ENCODE assay signal across 26 mouse cellular contexts in the genomic region with DNA sequence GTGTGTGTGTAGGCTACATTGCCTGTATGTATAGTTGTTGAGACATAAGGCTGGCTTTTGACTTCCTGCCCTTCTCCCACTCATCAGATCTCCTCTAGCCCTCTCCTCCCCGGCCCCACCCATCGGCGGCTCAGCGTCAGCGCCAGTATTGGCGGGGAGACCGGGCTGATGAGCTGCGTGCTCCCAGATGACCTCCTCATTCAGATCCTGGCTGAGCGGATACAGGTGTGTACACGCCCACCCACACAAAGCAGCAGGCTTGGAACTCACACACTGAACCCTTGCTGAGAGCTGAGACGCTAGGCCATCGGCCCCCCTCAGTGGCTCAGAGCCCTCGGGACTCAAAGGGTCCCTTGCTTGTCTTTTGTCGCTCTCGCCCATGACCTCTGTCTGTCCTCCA.
A peak's percentile ranks its signal among the peaks of the same experiment; 100 is the strongest.
DNase-seq lines count a peak whose midpoint lies in the region; ATAC-seq and TF ChIP-seq lines count a peak whose summit lies in the region.
"Had no signal": no experiment of that assay in that cellular context is flagged by ENCODE, and none has a peak within 500 bp of the region (broad histone marks: within the 10 kb centered on the region; RNA-seq: fewer than 3 reads in every experiment).

No protein-coding gene starts in this region.

- no peak overlapping the region for H3K4me3 ChIP-seq in ES-Bruce4 (ENCODE audit: low read depth, low read length)
- no peak overlapping the region for H3K4me3 ChIP-seq in limb, embryonic 10.5 days
- H3K4me3 ChIP-seq in midbrain, embryonic 11.5 days (ENCODE audit: low read depth, low read length): no peak overlapping the region
- H3K4me3 ChIP-seq: embryonic facial prominence, embryonic 12.5 days; erythroblast, embryonic 14.5 days; forebrain, embryonic 12.5 days; hindbrain, embryonic 10.5 days; hindbrain, embryonic 13.5 days; intestine, embryonic 15.5 days had no signal

- peak; percentile 80 for TF ChIP-seq EP300 in ES-Bruce4 (IDR thresholded peaks at IDR 0.05; ENCODE audit: insufficient read depth, low read depth, low read length)

- no peak for TF ChIP-seq POLR2A in ES-Bruce4 (IDR thresholded peaks at IDR 0.05; ENCODE audit: insufficient read depth, low read length)

- H3K9me3 ChIP-seq in ES-Bruce4 (replicated peaks; ENCODE audit: control insufficient read depth, insufficient read depth, low read length, poor library complexity, severe bottlenecking): no peaks in the 10 kb centered on the region
- no peaks in the 10 kb centered on the region for H3K9me3 ChIP-seq in limb, embryonic 10.5 days (replicated peaks)
- H3K9me3 ChIP-seq in midbrain, embryonic 11.5 days (ENCODE audit: control insufficient read depth, low read length): no peaks in the 10 kb centered on the region
- H3K9me3 ChIP-seq: embryonic facial prominence, embryonic 12.5 days; forebrain, embryonic 12.5 days; hindbrain, embryonic 10.5 days; hindbrain, embryonic 13.5 days; intestine, embryonic 15.5 days had no signal

- H3K27me3 ChIP-seq in ES-Bruce4 (ENCODE audit: control insufficient read depth, insufficient read depth, low read length, poor library complexity, severe bottlenecking): no peaks in the 10 kb centered on the region
- no peaks in the 10 kb centered on the region for H3K27me3 ChIP-seq in limb, embryonic 10.5 days (ENCODE audit: low read depth, poor library complexity, severe bottlenecking)
- no peaks in the 10 kb centered on the region for H3K27me3 ChIP-seq in midbrain, embryonic 11.5 days (ENCODE audit: control insufficient read depth, insufficient read depth, low read length)
- H3K27me3 ChIP-seq: CH12.LX; embryonic facial prominence, embryonic 12.5 days; forebrain, embryonic 12.5 days; hindbrain, embryonic 13.5 days; intestine, embryonic 15.5 days had no signal

- no peak for ATAC-seq in midbrain, embryonic 11.5 days (ENCODE audit: low FRiP score)
- ATAC-seq: forebrain, embryonic 16.5 days; hindbrain, embryonic 16.5 days; intestine, embryonic 15.5 days had no signal

- H3K9ac ChIP-seq in ES-Bruce4 (ENCODE audit: low read depth, poor library complexity, severe bottlenecking): no peak overlapping the region
- no peak overlapping the region for H3K9ac ChIP-seq in midbrain, embryonic 11.5 days (ENCODE audit: low read length)
- H3K9ac ChIP-seq: embryonic facial prominence, embryonic 12.5 days; forebrain, embryonic 12.5 days; hindbrain, embryonic 13.5 days; intestine, embryonic 15.5 days had no signal

- DNase-seq in heart, adult 11 months: peak; percentile 84
- DNase-seq in heart, postnatal 4 days: no peak
- DNase-seq in R1 (ENCODE audit: low read depth, low spot score): peak; percentile 87
- DNase-seq in limb, embryonic 10.5 days (ENCODE audit: low spot score): peak; percentile 23
- DNase-seq in midbrain, embryonic 11.5 days (ENCODE audit: low spot score, missing footprints): no peak
- DNase-seq in right cerebral cortex, adult 2 months (ENCODE audit: low spot score in 2 of 2): no peak
- DNase-seq: adrenal gland, adult 2 months; adrenal gland, postnatal 14 days; B cell, adult 2 months; cerebellum, adult 18-20 months; cerebellum, adult 9-10 months; cerebellum, postnatal 14 days; gastrocnemius, postnatal 10 days; gastrocnemius, postnatal 36 days; kidney, adult 11 months had no signal

- no peak overlapping the region for H3K27ac ChIP-seq in ES-Bruce4 (ENCODE audit: insufficient read depth, low read length)
- H3K27ac ChIP-seq in limb, embryonic 10.5 days: no peak overlapping the region
- H3K27ac ChIP-seq in midbrain, embryonic 11.5 days (ENCODE audit: low read depth, low read length): no peak overlapping the region
- H3K27ac ChIP-seq: embryonic facial prominence, embryonic 12.5 days; forebrain, embryonic 12.5 days; hindbrain, embryonic 10.5 days; hindbrain, embryonic 13.5 days; intestine, embryonic 15.5 days had no signal

- WGBS in limb, embryonic 10.5 days: 74% methylated on average over 15 of the region's 15 CpGs
- WGBS in midbrain, embryonic 11.5 days: 71% methylated on average over 15 of the region's 15 CpGs

- peaks cover 3% of the 10 kb centered on the region for H3K4me1 ChIP-seq in ES-Bruce4 (ENCODE audit: control insufficient read depth, insufficient read depth, low read length)
- no peaks in the 10 kb centered on the region for H3K4me1 ChIP-seq in limb, embryonic 10.5 days
- no peaks in the 10 kb centered on the region for H3K4me1 ChIP-seq in midbrain, embryonic 11.5 days (ENCODE audit: control insufficient read depth, insufficient read depth, low read length)
- H3K4me1 ChIP-seq: embryonic facial prominence, embryonic 12.5 days; forebrain, embryonic 12.5 days; hindbrain, embryonic 13.5 days had no signal

- H3K4me2 ChIP-seq in midbrain, embryonic 11.5 days: no peak overlapping the region
- H3K4me2 ChIP-seq: embryonic facial prominence, embryonic 12.5 days; forebrain, embryonic 12.5 days; heart, embryonic 11.5 days; hindbrain, embryonic 13.5 days; intestine, embryonic 15.5 days had no signal

- H3K36me3 ChIP-seq in ES-Bruce4 (ENCODE audit: control insufficient read depth, insufficient read depth, low read length, poor library complexity, severe bottlenecking): no peaks in the 10 kb centered on the region
- no peaks in the 10 kb centered on the region for H3K36me3 ChIP-seq in limb, embryonic 10.5 days
- H3K36me3 ChIP-seq in midbrain, embryonic 11.5 days (ENCODE audit: control insufficient read depth, insufficient read depth, low read length): no peaks in the 10 kb centered on the region
- H3K36me3 ChIP-seq: embryonic facial prominence, embryonic 12.5 days; forebrain, embryonic 12.5 days; hindbrain, embryonic 10.5 days; hindbrain, embryonic 13.5 days; intestine, embryonic 15.5 days had no signal

- no peak for TF ChIP-seq CTCF in ES-Bruce4 (IDR thresholded peaks at IDR 0.05; ENCODE audit: low read depth, low read length)

Comparison
In these comparisons a context has a peak if more than half of its experiments do, and no peak if none do; other contexts are left out.
1. DNase-seq: peak in heart, adult 11 months (single experiment), R1 (single experiment) and limb, embryonic 10.5 days (single experiment); none in heart, postnatal 4 days (single experiment), midbrain, embryonic 11.5 days (single experiment) and right cerebral cortex, adult 2 months (0 of 2).